Mouse (Mus musculus): ENCODE data around the gene Cyp4f18. TPM values are rescaled to one million over a fixed set of nuclear protein-coding genes. Genes with fewer than 3 reads are reported as not detected.

Cyp4f18 gene
- polyA plus RNA-seq, 1 experiment from 2014 or later, result 11.2 TPM

DNA sequence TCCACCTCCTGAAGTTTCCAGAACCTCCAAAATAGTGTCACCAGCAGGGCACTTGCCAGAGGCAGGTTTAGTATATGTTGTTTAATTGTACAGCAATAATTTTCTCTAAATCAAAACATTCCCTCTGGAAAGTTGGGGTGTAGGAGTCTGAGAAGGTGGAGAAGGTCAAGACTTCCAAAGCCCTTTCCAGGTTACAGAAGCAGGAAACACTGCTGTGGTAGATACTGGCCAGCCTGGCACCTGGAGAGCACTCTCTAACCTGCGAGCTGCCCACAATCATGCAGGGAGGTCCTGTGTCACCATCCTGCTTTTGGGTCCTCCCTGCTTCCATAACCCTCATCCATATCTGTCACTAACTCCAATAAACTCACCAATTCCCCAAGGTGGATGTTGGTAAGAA, 2.7 kb downstream of the Cyp4f18 start:
- H3K9me3 ChIP-seq (ENCODE audit: low read length), result no peaks in the 10 kb centered on the region
- no peaks in the 10 kb centered on the region for H3K4me1 ChIP-seq (ENCODE audit: insufficient read depth, low read depth, low read length)
- H3K27ac ChIP-seq (ENCODE audit: low read length), result no peak overlapping the region
- TF ChIP-seq CTCF (IDR thresholded peaks at IDR 0.05) (no peak), EP300 (IDR thresholded peaks at IDR 0.05) (no peak)
- H3K27me3 ChIP-seq (replicated peaks; ENCODE audit: insufficient read depth, low read length), result no peaks in the 10 kb centered on the region
- H3K4me3 ChIP-seq (ENCODE audit: low read depth, low read length), result no peak overlapping the region
- H3K9ac ChIP-seq (replicated peaks; ENCODE audit: low read depth), result no peak overlapping the region
- DNase-seq (ENCODE audit: low spot score) (no peak), ATAC-seq (no peak)
- WGBS, result 50% methylated on average over 1 of the region's 1 CpGs
- H3K36me3 ChIP-seq (ENCODE audit: insufficient read depth, low read length), result no peaks in the 10 kb centered on the region
- H3K4me2 ChIP-seq (replicated peaks; ENCODE audit: low read depth, low read length), result no peak overlapping the region

DNA sequence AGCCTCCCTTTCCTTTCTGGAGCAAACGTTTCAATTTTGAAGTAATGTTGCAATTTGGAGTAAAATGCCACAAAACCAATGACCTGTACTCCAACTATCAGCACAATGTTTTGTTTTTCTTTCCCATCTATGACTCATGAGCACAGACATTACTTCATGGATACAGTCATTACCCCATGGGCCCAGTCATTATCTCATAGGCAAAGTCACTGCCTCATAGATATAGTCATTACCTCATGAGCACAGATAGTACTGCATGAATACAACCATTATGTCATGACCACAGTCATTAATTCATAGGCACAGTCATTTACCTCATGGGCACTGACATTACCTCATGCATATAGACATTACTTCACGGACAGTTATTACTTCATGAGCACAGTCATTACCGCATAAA, 3.5 kb downstream of the Cyp4f18 start:
- no peak for DNase-seq (ENCODE audit: low spot score)
- no peak overlapping the region for H3K4me2 ChIP-seq (replicated peaks; ENCODE audit: low read depth, low read length)
- TF ChIP-seq CTCF (IDR thresholded peaks at IDR 0.05) (no peak), EP300 (IDR thresholded peaks at IDR 0.05) (no peak)
- H3K27me3 ChIP-seq (replicated peaks; ENCODE audit: insufficient read depth, low read length), result no peaks in the 10 kb centered on the region
- H3K27ac ChIP-seq (ENCODE audit: low read length), result no peak overlapping the region
- H3K9ac ChIP-seq (replicated peaks; ENCODE audit: low read depth), result no peak overlapping the region
- H3K9me3 ChIP-seq (ENCODE audit: low read length), result no peaks in the 10 kb centered on the region
- no peaks in the 10 kb centered on the region for H3K4me1 ChIP-seq (ENCODE audit: insufficient read depth, low read depth, low read length)
- no peak overlapping the region for H3K4me3 ChIP-seq (ENCODE audit: low read depth, low read length)
- no peak for ATAC-seq
- 75% methylated on average over 3 of the region's 3 CpGs for WGBS
- H3K36me3 ChIP-seq (ENCODE audit: insufficient read depth, low read length), result no peaks in the 10 kb centered on the region

DNA sequence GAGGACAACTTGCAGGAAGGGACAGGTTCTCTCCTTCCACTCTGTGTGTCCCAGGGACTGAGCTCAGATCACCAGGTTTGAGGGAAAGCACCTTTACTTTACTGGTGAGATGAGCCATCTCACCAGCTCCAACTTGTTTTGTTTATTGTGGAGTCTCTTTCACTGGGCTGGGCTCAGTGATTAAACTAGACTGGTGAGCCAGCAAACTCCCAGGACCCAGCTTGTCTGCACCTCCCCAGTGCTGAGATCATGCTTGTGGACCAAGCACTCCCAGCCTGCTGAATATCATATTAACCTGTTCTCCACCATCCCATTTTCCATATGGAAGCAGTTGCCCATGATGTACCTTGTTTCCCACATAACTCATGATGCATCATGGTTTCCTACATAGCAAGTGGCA, 6.5 kb downstream of the Cyp4f18 start:
- Histone ChIP-seq H3K4me2 (replicated peaks; ENCODE audit: low read depth, low read length) (no peak overlapping the region), H3K36me3 (ENCODE audit: insufficient read depth, low read length) (no peaks in the 10 kb centered on the region), H3K9ac (replicated peaks; ENCODE audit: low read depth) (no peak overlapping the region), H3K4me1 (ENCODE audit: insufficient read depth, low read depth, low read length) (no peaks in the 10 kb centered on the region), H3K4me3 (ENCODE audit: low read depth, low read length) (no peak overlapping the region), H3K27me3 (replicated peaks; ENCODE audit: insufficient read depth, low read length) (no peaks in the 10 kb centered on the region), H3K9me3 (ENCODE audit: low read length) (no peaks in the 10 kb centered on the region), H3K27ac (ENCODE audit: low read length) (no peak overlapping the region)
- TF ChIP-seq CTCF (IDR thresholded peaks at IDR 0.05) (no peak), EP300 (IDR thresholded peaks at IDR 0.05) (no peak)
- DNase-seq (ENCODE audit: low spot score), result no peak
- ATAC-seq, result no peak

DNA sequence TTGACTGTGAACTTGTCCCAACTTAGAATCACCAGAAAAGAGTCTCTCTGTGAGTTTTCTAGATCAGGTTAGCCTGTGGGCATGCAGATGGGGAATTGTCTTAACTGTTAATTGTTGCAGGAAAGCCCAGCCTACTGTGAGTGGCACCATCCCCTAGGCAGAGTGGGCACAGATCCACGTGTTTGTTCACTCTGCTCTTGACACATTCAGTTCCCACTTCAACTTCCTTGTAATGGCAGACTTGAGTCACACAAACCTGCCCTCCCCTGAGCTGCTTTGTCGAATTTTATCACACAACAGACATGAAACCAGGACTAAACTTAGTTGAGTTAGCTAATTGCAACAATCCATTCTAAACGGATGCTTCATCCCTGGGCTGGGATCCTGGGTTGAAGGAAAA, 9.2 kb downstream of the Cyp4f18 start:
- no peak overlapping the region for H3K9ac ChIP-seq (replicated peaks; ENCODE audit: low read depth)
- no peaks in the 10 kb centered on the region for H3K36me3 ChIP-seq (ENCODE audit: insufficient read depth, low read length)
- H3K4me3 ChIP-seq (ENCODE audit: low read depth, low read length), result no peak overlapping the region
- no peak overlapping the region for H3K4me2 ChIP-seq (replicated peaks; ENCODE audit: low read depth, low read length)
- no peak overlapping the region for H3K27ac ChIP-seq (ENCODE audit: low read length)
- no peak for DNase-seq (ENCODE audit: low spot score)
- no peaks in the 10 kb centered on the region for H3K9me3 ChIP-seq (ENCODE audit: low read length)
- WGBS, result 57% methylated on average over 3 of the region's 3 CpGs
- no peak for ATAC-seq
- H3K4me1 ChIP-seq (ENCODE audit: insufficient read depth, low read depth, low read length), result no peaks in the 10 kb centered on the region
- no peaks in the 10 kb centered on the region for H3K27me3 ChIP-seq (replicated peaks; ENCODE audit: insufficient read depth, low read length)
- no peak for TF ChIP-seq EP300 (IDR thresholded peaks at IDR 0.05)
- no peak for TF ChIP-seq CTCF (IDR thresholded peaks at IDR 0.05)

DNA sequence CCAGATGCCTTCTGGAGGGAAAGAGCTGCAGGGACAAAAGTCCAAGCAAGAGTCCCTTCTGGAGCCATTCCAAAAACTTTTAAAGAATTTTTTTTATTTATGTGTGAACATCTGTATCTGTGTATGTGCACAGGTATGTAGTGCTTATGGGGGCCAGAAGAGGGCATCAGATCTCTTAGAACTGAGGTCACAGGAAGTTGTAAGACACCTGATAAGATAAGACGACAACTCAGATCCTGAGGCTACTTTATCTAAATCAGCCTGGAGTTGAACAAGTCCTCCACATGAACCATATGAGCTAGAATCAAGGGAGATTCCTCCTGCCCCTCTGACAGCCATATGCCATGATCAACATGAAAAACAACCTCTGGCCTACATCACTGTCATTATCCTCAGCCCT, 10.0 kb downstream of the Cyp4f18 start:
- Histone ChIP-seq H3K9ac (replicated peaks; ENCODE audit: low read depth) (no peak overlapping the region), H3K27me3 (replicated peaks; ENCODE audit: insufficient read depth, low read length) (no peaks in the 10 kb centered on the region), H3K27ac (ENCODE audit: low read length) (no peak overlapping the region), H3K4me2 (replicated peaks; ENCODE audit: low read depth, low read length) (no peak overlapping the region), H3K9me3 (ENCODE audit: low read length) (no peaks in the 10 kb centered on the region), H3K4me1 (ENCODE audit: insufficient read depth, low read depth, low read length) (no peaks in the 10 kb centered on the region), H3K36me3 (ENCODE audit: insufficient read depth, low read length) (no peaks in the 10 kb centered on the region), H3K4me3 (ENCODE audit: low read depth, low read length) (no peak overlapping the region)
- ATAC-seq, result no peak
- no peak for TF ChIP-seq CTCF (IDR thresholded peaks at IDR 0.05)
- no peak for TF ChIP-seq EP300 (IDR thresholded peaks at IDR 0.05)
- no peak for DNase-seq (ENCODE audit: low spot score)
- WGBS, result 53% methylated on average over 1 of the region's 1 CpGs

DNA sequence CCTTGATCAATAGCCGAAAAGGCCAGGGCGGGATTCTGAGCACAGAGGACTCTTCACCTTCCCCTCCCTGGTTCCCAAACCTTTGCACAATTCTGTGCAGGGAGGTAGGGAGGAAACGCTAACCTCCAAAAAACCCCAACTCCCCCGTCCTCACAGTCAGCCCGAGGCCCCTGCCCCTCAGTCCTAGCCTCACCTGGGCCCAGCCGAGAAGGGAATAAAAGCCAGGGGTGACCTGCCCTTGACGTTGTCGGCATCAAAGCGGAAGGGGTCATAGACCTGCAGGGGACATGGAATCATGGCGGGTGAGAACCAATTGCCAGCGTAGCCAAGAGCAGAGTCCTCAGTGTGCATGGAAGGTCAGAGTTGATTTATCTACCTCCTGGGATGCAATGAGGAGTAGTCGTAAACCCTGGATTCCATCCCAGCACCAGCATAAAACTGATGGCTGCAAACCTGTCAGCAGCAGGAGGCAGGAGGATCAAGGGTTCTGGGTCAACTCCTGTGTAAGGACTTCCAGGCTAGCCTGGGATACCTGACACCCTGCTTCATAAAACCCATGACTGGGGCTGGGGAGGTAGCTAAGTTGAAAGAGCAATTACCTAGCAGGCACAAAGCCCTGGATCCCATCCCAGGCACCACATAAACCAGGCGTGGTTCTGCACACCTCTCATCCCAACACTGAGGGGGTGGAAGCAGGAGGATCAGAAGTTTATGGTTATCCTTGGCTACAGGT, 20.4 kb downstream of the Cyp4f18 start:
- peak overlapping the region; percentile 62 for H3K4me2 ChIP-seq (replicated peaks; ENCODE audit: low read depth, low read length)
- no peaks in the 10 kb centered on the region for H3K36me3 ChIP-seq (ENCODE audit: insufficient read depth, low read length)
- peak overlapping the region; percentile 40 for H3K4me3 ChIP-seq (ENCODE audit: low read depth, low read length)
- H3K27ac ChIP-seq (ENCODE audit: low read length), result no peak overlapping the region
- H3K9ac ChIP-seq (replicated peaks; ENCODE audit: low read depth), result no peak overlapping the region
- H3K4me1 ChIP-seq (ENCODE audit: insufficient read depth, low read depth, low read length), result no peaks in the 10 kb centered on the region
- WGBS, result 62% methylated on average over 13 of the region's 13 CpGs
- TF ChIP-seq CTCF (IDR thresholded peaks at IDR 0.05) (no peak), EP300 (IDR thresholded peaks at IDR 0.05) (no peak)
- 0 out of 2 replicates have a peak, but pooled peaks have one; percentile 6 for ATAC-seq
- H3K27me3 ChIP-seq (replicated peaks; ENCODE audit: insufficient read depth, low read length), result no peaks in the 10 kb centered on the region
- no peak for DNase-seq (ENCODE audit: low spot score)
- H3K9me3 ChIP-seq (ENCODE audit: low read length), result no peaks in the 10 kb centered on the region
